Mouse (Mus musculus): Measurements from ENCODE around the gene Cd38. TPM values are rescaled to one million over a fixed set of nuclear protein-coding genes. Genes with fewer than 3 reads are reported as not detected.

Cd38 gene
- polyA plus RNA-seq, 1 experiment from 2014 or later = 4.1 TPM

GRCm38 (mm10) chr5:43961056-43961455 lies 92.7 kb downstream of the Cd38 start:
- 94% methylated on average over 3 of the region's 3 CpGs for WGBS
- Histone ChIP-seq H3K4me2 (no peak overlapping the region), H3K9me3 (no peaks in the 10 kb centered on the region), H3K4me1 (replicated peaks) (no peaks in the 10 kb centered on the region), H3K9ac (no peak overlapping the region), H3K27ac (no peak overlapping the region), H3K4me3 (no peak overlapping the region), H3K27me3 (no peaks in the 10 kb centered on the region), H3K36me3 (no peaks in the 10 kb centered on the region)
- ATAC-seq (ENCODE audit: low FRiP score) = no peak

Other genes starting within 250 kb of the Cd38 start
- gene Cc2d2a, start 206.2 kb upstream of the Cd38 start, polyA plus RNA-seq (2015; fragmentation: Nextera tagmentation; extraction: Ambion mirVana) = 7.3 and 8.0 TPM in 2 replicates
- gene Bst1, start 49.7 kb upstream of the Cd38 start, polyA plus RNA-seq (2015; fragmentation: Nextera tagmentation; extraction: Ambion mirVana) = not detected in 2 replicates
- 69.7 and 70.5 TPM in 2 replicates for gene Fbxl5, start 46.9 kb upstream of the Cd38 start, polyA plus RNA-seq (2015; fragmentation: Nextera tagmentation; extraction: Ambion mirVana)
- gene Gm7879, start 44.6 kb downstream of the Cd38 start, polyA plus RNA-seq (2015; fragmentation: Nextera tagmentation; extraction: Ambion mirVana) = 0.31 and 0.77 TPM in 2 replicates
- 2.5 and 2.8 TPM in 2 replicates for gene Fgfbp1, start 113.2 kb downstream of the Cd38 start, polyA plus RNA-seq (2015; fragmentation: Nextera tagmentation; extraction: Ambion mirVana)
- 41.9 and 47.1 TPM in 2 replicates for gene Prom1, start 233.5 kb downstream of the Cd38 start, polyA plus RNA-seq (2015; fragmentation: Nextera tagmentation; extraction: Ambion mirVana)

Measured in hindbrain, embryonic 13.5 days (tissue).